Mouse (Mus musculus) liver, postnatal 0 days (tissue): ENCODE measurements around the gene Hist1h4j.
"Not testable (repeated sequence)": the region's sequence is repeated elsewhere in the genome, so short reads cannot be mapped to it uniquely, and the experiment has no call there.

Source experiments
- CTCF ChIP-seq: sonication (generic); IDR thresholded peaks from 2 replicates; pipeline ENCODE4 v1.5.1; 2016; ENCODE audit warnings: antibody characterized with exemption, low read depth
- EP300 ChIP-seq: IDR thresholded peaks from 2 replicates; pipeline ENCODE4 v1.6.1; 2016; ENCODE audit warnings: antibody characterized with exemption, low read depth, mild to moderate bottlenecking

- not testable (repeated sequence) for TF ChIP-seq EP300
- TF ChIP-seq CTCF, result 0 out of 2 replicates have a peak, but pooled peaks have one; percentile 20
Measured at GRCm38 (mm10) chr13:21721107-21721756, 13.6 kb upstream of the Hist1h4j start.
